Mouse (Mus musculus) thymus, adult 2 months (tissue): ENCODE measurements around the gene Pcdh15.

ENCODE experiments used
- CTCF ChIP-seq: fragments of 200-500 bp; IDR thresholded peaks from 2 replicates; pipeline ENCODE4 v1.5.1; 2012; ENCODE audit warnings: mild to moderate bottlenecking, control low read depth, low read length, moderate library complexity, borderline replicate concordance; ENCODE audit not compliant: control insufficient read depth, poor library complexity, insufficient read depth; ENCODE audit errors: extremely low read depth
- POLR2A ChIP-seq: fragments of 200-500 bp; IDR thresholded peaks from 2 replicates; pipeline ENCODE4 v1.6.1; 2012; ENCODE audit warnings: mild to moderate bottlenecking, low read length, control low read depth, moderate library complexity; ENCODE audit not compliant: control insufficient read depth, poor library complexity, insufficient read depth; ENCODE audit errors: extremely low read depth

GRCm38 (mm10) chr10:73953362-73953761 is 854.2 kb downstream of the Pcdh15 start:
- TF ChIP-seq CTCF (no peak), POLR2A (no peak)
